In the genomic region with DNA sequence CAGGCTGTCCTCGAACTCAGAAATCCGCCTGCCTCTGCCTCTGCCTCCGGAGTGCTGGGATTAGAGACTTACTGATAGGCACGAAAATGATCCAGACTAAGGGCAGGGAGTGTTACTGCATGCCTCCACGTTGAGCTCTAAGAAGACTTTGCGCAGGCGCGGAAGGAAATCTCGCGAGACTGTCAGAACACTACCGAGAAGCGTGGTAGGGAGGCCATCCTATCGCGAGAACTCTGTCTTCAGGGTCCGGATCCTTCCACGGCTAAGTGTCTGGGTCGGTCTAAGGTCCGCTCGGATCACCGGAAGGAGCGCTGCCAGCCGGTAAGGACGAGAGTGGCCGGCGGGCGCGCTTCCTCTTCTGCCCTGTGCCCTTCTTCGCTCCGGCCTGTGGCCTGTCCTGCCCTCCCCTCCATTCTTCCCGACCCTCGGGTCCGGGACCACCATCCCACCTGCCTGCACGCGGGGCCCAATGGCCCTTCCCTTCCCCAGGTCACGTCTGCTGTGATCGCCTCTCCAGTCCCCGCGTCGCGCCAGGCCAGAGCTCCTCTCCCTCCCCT, we compare ENCODE assay signal across 8 mouse cellular contexts. TPM values are rescaled to one million over a fixed set of nuclear protein-coding genes. Genes with fewer than 3 reads are reported as not detected.
DNase-seq lines count a peak whose midpoint lies in the region; ATAC-seq lines count a peak whose summit lies in the region.

A gene (plus strand): TSS at position 176 of the 557 bp plus-strand sequence.

- WGBS in forebrain, embryonic 14.5 days, result under 1% methylated on average over 40 of the region's 40 CpGs
- 0% methylated on average over 40 of the region's 40 CpGs for WGBS in neural tube, embryonic 15.5 days

- H3K36me3 ChIP-seq in forebrain, embryonic 14.5 days (ENCODE audit: control insufficient read depth, insufficient read depth, low read length), result no peaks in the 10 kb centered on the region
- H3K36me3 ChIP-seq in neural tube, embryonic 15.5 days, result no peaks in the 10 kb centered on the region

- H3K4me1 ChIP-seq in forebrain, embryonic 14.5 days (ENCODE audit: control insufficient read depth, insufficient read depth, low read length), result peaks cover 14% of the 10 kb centered on the region
- peaks cover 30% of the 10 kb centered on the region for H3K4me1 ChIP-seq in neural tube, embryonic 15.5 days

- peak; percentile 98 for ATAC-seq in forebrain, embryonic 14.5 days
- ATAC-seq in neural tube, embryonic 15.5 days (ENCODE audit: low FRiP score), result peak; percentile 98

- H3K4me2 ChIP-seq in forebrain, embryonic 14.5 days (ENCODE audit: low read length), result peak within 1 kb of the TSS; percentile 96
- peak within 1 kb of the TSS; percentile 92 for H3K4me2 ChIP-seq in neural tube, embryonic 15.5 days

- H3K27me3 ChIP-seq in forebrain, embryonic 14.5 days (replicated peaks; ENCODE audit: control insufficient read depth, insufficient read depth, low read length), result no peaks in the 10 kb centered on the region
- no peaks in the 10 kb centered on the region for H3K27me3 ChIP-seq in neural tube, embryonic 15.5 days (replicated peaks)

- H3K9ac ChIP-seq in forebrain, embryonic 14.5 days (ENCODE audit: low read length), result peak within 1 kb of the TSS; percentile 99
- H3K9ac ChIP-seq in neural tube, embryonic 15.5 days (replicated peaks), result peak within 1 kb of the TSS; percentile 97

- H3K27ac ChIP-seq in forebrain, embryonic 14.5 days (ENCODE audit: low read depth, low read length), result peak within 1 kb of the TSS; percentile 75; the same call in 1 of the 2 replicates
- peak within 1 kb of the TSS; percentile 89 for H3K27ac ChIP-seq in neural tube, embryonic 15.5 days (replicated peaks)

- intact Hi-C loops in heart, postnatal 14 days (cut with DNase I), result loop anchor here (5.0 kb wide), 1 partner anchor 38 kb away; no protein-coding TSS in a partner anchor

- peak; percentile 98 for DNase-seq in ES-CJ7 (ENCODE audit: low read depth, low spot score)
- peak; percentile 98 for DNase-seq in cerebellum, adult 11 months
- DNase-seq in forebrain, embryonic 14.5 days (ENCODE audit: low spot score), result peak; percentile 100
- DNase-seq in heart, postnatal 14 days, result peak; percentile 97 to 99
- peak; percentile 99 for DNase-seq in layer of hippocampus, adult 11-12 months (ENCODE audit: low spot score)
- peak; percentile 98 for DNase-seq in lung, adult 18-20 months
- peak; percentile 99 for DNase-seq in testis, postnatal 14 days (ENCODE audit: low spot score)

- H3K9me3 ChIP-seq in forebrain, embryonic 14.5 days (replicated peaks; ENCODE audit: control insufficient read depth, low read length), result no peaks in the 10 kb centered on the region
- H3K9me3 ChIP-seq in neural tube, embryonic 15.5 days (replicated peaks), result no peaks in the 10 kb centered on the region

- peak within 1 kb of the TSS; percentile 88 for H3K4me3 ChIP-seq in forebrain, embryonic 14.5 days (ENCODE audit: low read depth, low read length)
- peak within 1 kb of the TSS; percentile 94 for H3K4me3 ChIP-seq in neural tube, embryonic 15.5 days (replicated peaks)

RNA-seq across cellular contexts. Expression of the gene that starts here (rescaled TPM):
- polyA plus RNA-seq in forebrain, embryonic 14.5 days (2014; fragmentation: Nextera tagmentation; extraction: Ambion mirVana), result 137 and 145 TPM in 2 replicates
- total RNA-seq in heart, postnatal 14 days (2021), result 100 to 1,000 TPM; 139 to 150 TPM
- polyA plus RNA-seq in neural tube, embryonic 15.5 days (2015; fragmentation: Nextera tagmentation; extraction: Ambion mirVana), result 97.9 and 110 TPM in 2 replicates

Comparison
In these comparisons a context has a peak if more than half of its experiments do, and no peak if none do; other contexts are left out.
1. Peak in every context shown above with its lines: DNase-seq, ATAC-seq, H3K4me3 ChIP-seq and H3K27ac ChIP-seq.